Mouse (Mus musculus) hindbrain, embryonic 13.5 days (tissue): ENCODE data around the gene Ccna1. TPM values are rescaled to one million over a fixed set of nuclear protein-coding genes. Genes with fewer than 3 reads are reported as not detected.

Source experiments
- ATAC-seq: fragments of 200-750 bp; cut with Nextera tagmentation; 2 replicates; pipeline ENCODE4 v1.8.0; 2017; ENCODE audit warnings: moderate TSS enrichment; ENCODE audit not compliant: low FRiP score
- H3K27ac ChIP-seq: fragments of 300-500 bp; sonication (generic); 2 replicates; pipeline ENCODE4 v1.5.1; 2015; ENCODE audit warnings: inconsistent platforms, mild to moderate bottlenecking, moderate library complexity
- H3K27me3 ChIP-seq: fragments of 300-500 bp; sonication (generic); 2 replicates; pipeline ENCODE4 v1.6.1; 2015; ENCODE audit warnings: mild to moderate bottlenecking, inconsistent platforms
- H3K36me3 ChIP-seq: fragments of 300-500 bp; sonication (generic); 2 replicates; pipeline ENCODE4 v1.6.1; 2015; ENCODE audit warnings: mild to moderate bottlenecking, inconsistent platforms
- H3K4me1 ChIP-seq: fragments of 300-500 bp; sonication (generic); replicated peaks from 2 replicates; pipeline ENCODE4 v1.6.1; 2015; ENCODE audit warnings: inconsistent platforms
- H3K4me2 ChIP-seq: fragments of 300-500 bp; sonication (generic); 2 replicates; pipeline ENCODE4 v1.6.1; 2015; ENCODE audit warnings: inconsistent platforms, mild to moderate bottlenecking, moderate library complexity
- H3K4me3 ChIP-seq: fragments of 300-500 bp; sonication (generic); 2 replicates; pipeline ENCODE4 v1.5.1; 2015; ENCODE audit warnings: mild to moderate bottlenecking, inconsistent platforms
- H3K9ac ChIP-seq: fragments of 300-500 bp; sonication (generic); 2 replicates; pipeline ENCODE4 v1.6.1; 2015; ENCODE audit warnings: mild to moderate bottlenecking, inconsistent platforms
- H3K9me3 ChIP-seq: fragments of 300-500 bp; sonication (generic); 2 replicates; pipeline ENCODE4 v1.6.1; 2016; ENCODE audit warnings: inconsistent platforms
- WGBS: fragments of 180-500 bp; shearing (Covaris S2); methylation state at CpG from one replicate; pipeline ENCODE4 v1.1.7; 2015; 5-methylcytosine and 5-hydroxymethylcytosine counted together
- polyA plus RNA-seq: library from polyadenylated mRNA; unstranded; fragments of >200 nt; fragmentation: Nextera tagmentation; extraction: Ambion mirVana; gene quantifications from 2 replicates; pipeline ENCODE4 v1.2.1, GENCODE M21; 2015

Ccna1 gene
- polyA plus RNA-seq, 1 experiment from 2014 or later = 2.2 TPM

GRCm38 (mm10) chr3:55056376-55056775 is 1.1 kb upstream of the Ccna1 start:
- Histone ChIP-seq H3K4me1 (peaks cover 11% of the 10 kb centered on the region; the same call in 1 of the 2 replicates), H3K27ac (no peak overlapping the region), H3K9ac (no peak overlapping the region), H3K9me3 (no peaks in the 10 kb centered on the region), H3K4me3 (no peak overlapping the region), H3K36me3 (no peaks in the 10 kb centered on the region), H3K4me2 (no peak overlapping the region), H3K27me3 (peaks cover 39% of the 10 kb centered on the region)
- WGBS = 72% methylated on average over 8 of the region's 8 CpGs
- no peak for ATAC-seq

- WGBS = 6% methylated on average over 11 of the region's 11 CpGs
- Histone ChIP-seq H3K27ac (no peak overlapping the region), H3K4me3 (peak overlapping the region; percentile 57), H3K9ac (peak overlapping the region; percentile 79), H3K27me3 (peaks cover 39% of the 10 kb centered on the region), H3K4me1 (peaks cover 11% of the 10 kb centered on the region; the same call in 1 of the 2 replicates), H3K36me3 (no peaks in the 10 kb centered on the region), H3K9me3 (no peaks in the 10 kb centered on the region), H3K4me2 (peak overlapping the region; percentile 97)
- ATAC-seq = peak; percentile 18
Measured at GRCm38 (mm10) chr3:55055747-55056120, 433 bp upstream of the Ccna1 start.

- WGBS = 44% methylated on average over 6 of the region's 6 CpGs
- no peaks in the 10 kb centered on the region for H3K9me3 ChIP-seq
Measured at GRCm38 (mm10) chr3:55054231-55054630, 1.1 kb downstream of the Ccna1 start.

GRCm38 (mm10) chr3:55044601-55045370 is 10.5 kb downstream of the Ccna1 start:
- no peak for ATAC-seq
- 64% methylated on average over 8 of the region's 8 CpGs for WGBS
- H3K36me3 ChIP-seq = no peaks in the 10 kb centered on the region
- H3K9me3 ChIP-seq = no peaks in the 10 kb centered on the region
- H3K27me3 ChIP-seq = no peaks in the 10 kb centered on the region
- H3K4me1 ChIP-seq = 0 out of 2 replicates have a peak, but pooled peaks cover 10% of the 10 kb centered on the region
- no peak overlapping the region for H3K4me3 ChIP-seq
- H3K9ac ChIP-seq = no peak overlapping the region
- no peak overlapping the region for H3K4me2 ChIP-seq
- 0 out of 2 replicates have a peak overlapping the region, but pooled peaks have one; percentile 48 for H3K27ac ChIP-seq

More at GRCm38 (mm10) chr3:55054231-55054630, 1.1 kb downstream of the Ccna1 start:
- H3K4me3 ChIP-seq = no peak overlapping the region
- H3K27ac ChIP-seq = no peak overlapping the region
- H3K4me1 ChIP-seq = peaks cover 11% of the 10 kb centered on the region; the same call in 1 of the 2 replicates
- no peak for ATAC-seq
- H3K4me2 ChIP-seq = peak overlapping the region; percentile 97
- H3K9ac ChIP-seq = no peak overlapping the region
- peaks cover 39% of the 10 kb centered on the region for H3K27me3 ChIP-seq
- H3K36me3 ChIP-seq = no peaks in the 10 kb centered on the region

GRCm38 (mm10) chr3:55037608-55038007 is 17.7 kb downstream of the Ccna1 start:
- Histone ChIP-seq H3K4me1 (no peaks in the 10 kb centered on the region), H3K9me3 (no peaks in the 10 kb centered on the region), H3K4me3 (no peak overlapping the region), H3K27me3 (no peaks in the 10 kb centered on the region), H3K36me3 (no peaks in the 10 kb centered on the region), H3K27ac (no peak overlapping the region), H3K4me2 (no peak overlapping the region), H3K9ac (no peak overlapping the region)
- WGBS = 93% methylated on average over 5 of the region's 5 CpGs
- ATAC-seq = no peak

GRCm38 (mm10) chr3:55027271-55027840 is 27.9 kb downstream of the Ccna1 start:
- no peaks in the 10 kb centered on the region for H3K27me3 ChIP-seq
- no peak overlapping the region for H3K9ac ChIP-seq
- H3K4me3 ChIP-seq = no peak overlapping the region
- peaks cover 15% of the 10 kb centered on the region for H3K4me1 ChIP-seq
- no peaks in the 10 kb centered on the region for H3K9me3 ChIP-seq
- no peak for ATAC-seq
- H3K4me2 ChIP-seq = no peak overlapping the region
- no peak overlapping the region for H3K27ac ChIP-seq
- WGBS = 67% methylated on average over 7 of the region's 7 CpGs
- H3K36me3 ChIP-seq = no peaks in the 10 kb centered on the region

GRCm38 (mm10) chr3:55025502-55025901 is 29.8 kb downstream of the Ccna1 start:
- Histone ChIP-seq H3K4me2 (no peak overlapping the region), H3K9me3 (no peaks in the 10 kb centered on the region), H3K27me3 (no peaks in the 10 kb centered on the region), H3K4me1 (peaks cover 15% of the 10 kb centered on the region), H3K4me3 (no peak overlapping the region), H3K27ac (no peak overlapping the region), H3K36me3 (no peaks in the 10 kb centered on the region), H3K9ac (no peak overlapping the region)
- no peak for ATAC-seq
- 88% methylated on average over 3 of the region's 3 CpGs for WGBS

- Histone ChIP-seq H3K9ac (no peak overlapping the region), H3K4me3 (no peak overlapping the region), H3K4me2 (no peak overlapping the region), H3K27ac (no peak overlapping the region), H3K9me3 (no peaks in the 10 kb centered on the region), H3K36me3 (no peaks in the 10 kb centered on the region), H3K27me3 (no peaks in the 10 kb centered on the region), H3K4me1 (peaks cover 12% of the 10 kb centered on the region)
- 92% methylated on average over 1 of the region's 1 CpGs for WGBS
- ATAC-seq = no peak
Measured at GRCm38 (mm10) chr3:55023347-55023746, 32.0 kb downstream of the Ccna1 start.

GRCm38 (mm10) chr3:55022247-55022646 is 33.1 kb downstream of the Ccna1 start:
- H3K4me1 ChIP-seq = peaks cover 7% of the 10 kb centered on the region; the same call in 1 of the 2 replicates
- 80% methylated on average over 1 of the region's 1 CpGs for WGBS
- no peak overlapping the region for H3K4me2 ChIP-seq
- no peak overlapping the region for H3K9ac ChIP-seq
- H3K36me3 ChIP-seq = no peaks in the 10 kb centered on the region
- no peak overlapping the region for H3K27ac ChIP-seq
- ATAC-seq = no peak
- H3K27me3 ChIP-seq = no peaks in the 10 kb centered on the region
- H3K4me3 ChIP-seq = no peak overlapping the region
- H3K9me3 ChIP-seq = no peaks in the 10 kb centered on the region

- H3K4me2 ChIP-seq = no peak overlapping the region
- H3K36me3 ChIP-seq = no peaks in the 10 kb centered on the region
- H3K27ac ChIP-seq = no peak overlapping the region
- no peaks in the 10 kb centered on the region for H3K27me3 ChIP-seq
- 63% methylated on average over 4 of the region's 4 CpGs for WGBS
- no peak overlapping the region for H3K9ac ChIP-seq
- H3K4me1 ChIP-seq = 0 out of 2 replicates have a peak, but pooled peaks cover 3% of the 10 kb centered on the region
- no peaks in the 10 kb centered on the region for H3K9me3 ChIP-seq
- no peak for ATAC-seq
- no peak overlapping the region for H3K4me3 ChIP-seq
Measured at GRCm38 (mm10) chr3:55012536-55012935, 42.8 kb downstream of the Ccna1 start.

- ATAC-seq = no peak
- H3K4me1 ChIP-seq = 0 out of 2 replicates have a peak, but pooled peaks cover 3% of the 10 kb centered on the region
- H3K27ac ChIP-seq = no peak overlapping the region
- no peak overlapping the region for H3K4me3 ChIP-seq
- WGBS = 32% methylated on average over 7 of the region's 7 CpGs
- H3K27me3 ChIP-seq = no peaks in the 10 kb centered on the region
- no peaks in the 10 kb centered on the region for H3K9me3 ChIP-seq
- no peak overlapping the region for H3K4me2 ChIP-seq
- H3K36me3 ChIP-seq = no peaks in the 10 kb centered on the region
- no peak overlapping the region for H3K9ac ChIP-seq
Measured at GRCm38 (mm10) chr3:55011681-55012080, 43.6 kb downstream of the Ccna1 start.

GRCm38 (mm10) chr3:55008965-55009741 is 46.1 kb downstream of the Ccna1 start:
- Histone ChIP-seq H3K27ac (no peak overlapping the region), H3K4me3 (no peak overlapping the region), H3K4me1 (0 out of 2 replicates have a peak, but pooled peaks cover 3% of the 10 kb centered on the region), H3K4me2 (no peak overlapping the region), H3K9ac (no peak overlapping the region), H3K9me3 (no peaks in the 10 kb centered on the region), H3K36me3 (no peaks in the 10 kb centered on the region), H3K27me3 (no peaks in the 10 kb centered on the region)
- WGBS = 46% methylated on average over 6 of the region's 6 CpGs
- no peak for ATAC-seq
